Mouse (Mus musculus) heart, adult 2 months (tissue): ENCODE results near the gene Fabp7. TPM values are rescaled to one million over a fixed set of nuclear protein-coding genes. Genes with fewer than 3 reads are reported as not detected.

Experiments used
- DNase-seq, 2 experiments: peaks; one replicate each; pipeline ENCODE4 v3.0.0; 2021
- H3K27ac ChIP-seq: fragments of 200-600 bp; 2 replicates; pipeline ENCODE4 v1.8.1; 2022
- H3K27me3 ChIP-seq: fragments of 200-500 bp; 2 replicates; pipeline ENCODE4 v1.6.1; 2012; ENCODE audit warnings: mild to moderate bottlenecking, low read length, inconsistent platforms, mixed read lengths; ENCODE audit not compliant: control insufficient read depth, insufficient read depth
- H3K36me3 ChIP-seq: fragments of 200-500 bp; 2 replicates; pipeline ENCODE4 v1.6.1; 2012; ENCODE audit warnings: low read length, inconsistent platforms; ENCODE audit not compliant: control insufficient read depth, insufficient read depth
- H3K4me1 ChIP-seq: fragments of 200-500 bp; 2 replicates; pipeline ENCODE4 v1.6.1; 2011; ENCODE audit warnings: low read length; ENCODE audit not compliant: control insufficient read depth, insufficient read depth
- H3K4me3 ChIP-seq: fragments of 200-600 bp; 2 replicates; pipeline ENCODE4 v1.8.1; 2022
- H3K79me2 ChIP-seq: fragments of 200-500 bp; replicated peaks from 2 replicates; pipeline ENCODE4 v1.6.1; 2012; ENCODE audit warnings: mild to moderate bottlenecking, inconsistent platforms, low read length, moderate library complexity, mixed read lengths; ENCODE audit not compliant: control insufficient read depth, insufficient read depth
- H3K9ac ChIP-seq: fragments of 200-500 bp; 2 replicates; pipeline ENCODE4 v1.6.1; 2012; ENCODE audit warnings: low read depth, mild to moderate bottlenecking, control low read depth, inconsistent platforms, low read length, mixed read lengths
- CTCF ChIP-seq: fragments of 200-600 bp; IDR thresholded peaks from 2 replicates; pipeline ENCODE4 v1.8.1; 2022; ENCODE audit warnings: antibody characterized with exemption, mild to moderate bottlenecking, moderate library complexity
- EP300 ChIP-seq: fragments of 200-500 bp; IDR thresholded peaks from 2 replicates; pipeline ENCODE4 v1.6.1; 2011; ENCODE audit warnings: low read depth, low read length, control low read depth; ENCODE audit not compliant: insufficient read depth
- POLR2A ChIP-seq: fragments of 200-500 bp; IDR thresholded peaks from 2 replicates; pipeline ENCODE4 v1.6.1; 2011; ENCODE audit warnings: mild to moderate bottlenecking, low read depth, low read length, control low read depth; ENCODE audit not compliant: insufficient read depth
- WGBS: fragments of 180-500 bp; shearing (Covaris S2); methylation state at CpG from one replicate; pipeline ENCODE4 v1.1.7; 2018; 5-methylcytosine and 5-hydroxymethylcytosine counted together
- intact Hi-C: fragments of 180-260 bp; cut with DNase I; formaldehyde crosslinking; loops from one replicate; pipeline ENCODE4 v1.15.1; 2025
- long read RNA-seq: library from polyadenylated mRNA; stranded (forward); transcript quantifications from one replicate; pipeline ENCODE4 v2.0.0, GENCODE M21; 2021
- polyA plus RNA-seq: library from polyadenylated mRNA; depleted of rRNA; stranded (reverse); fragments of >200 nt; gene quantifications from 2 replicates; pipeline ENCODE4 v1.2.3, GENCODE M21; 2012; rRNA removed
- total RNA-seq, 2 experiments: library from RNA; stranded (reverse); gene quantifications; 2 replicates each; pipeline ENCODE4 v1.2.3; 2021

Gene Fabp7
- under 1 TPM; 0.59 to 0.73 TPM for total RNA-seq
- 0.74 and 1.4 TPM in 2 replicates for polyA plus RNA-seq
- long read RNA-seq, partial matches to known transcripts: 0 of 2 reads
- long read RNA-seq, other reads (novel, unspliced or antisense): 0 of 2 reads

- TF ChIP-seq POLR2A (no peak), CTCF (no peak), EP300 (no peak)
- Histone ChIP-seq H3K4me1 (no peaks in the 10 kb centered on the region), H3K79me2 (no peaks in the 10 kb centered on the region), H3K27ac (no peak within 1 kb of the TSS), H3K4me3 (no peak within 1 kb of the TSS), H3K9ac (no peak within 1 kb of the TSS), H3K36me3 (no peaks in the 10 kb centered on the region), H3K27me3 (no peaks in the 10 kb centered on the region)
- WGBS: 37% methylated on average over 7 of the region's 7 CpGs
- intact Hi-C loops: no loop called here
- DNase-seq: no peak
These were observed at the start of gene Fabp7 for GRCm38 (mm10) chr10:57784876-57785150. TSS of gene Fabp7 (plus strand) at chr10:57784881.

DNA sequence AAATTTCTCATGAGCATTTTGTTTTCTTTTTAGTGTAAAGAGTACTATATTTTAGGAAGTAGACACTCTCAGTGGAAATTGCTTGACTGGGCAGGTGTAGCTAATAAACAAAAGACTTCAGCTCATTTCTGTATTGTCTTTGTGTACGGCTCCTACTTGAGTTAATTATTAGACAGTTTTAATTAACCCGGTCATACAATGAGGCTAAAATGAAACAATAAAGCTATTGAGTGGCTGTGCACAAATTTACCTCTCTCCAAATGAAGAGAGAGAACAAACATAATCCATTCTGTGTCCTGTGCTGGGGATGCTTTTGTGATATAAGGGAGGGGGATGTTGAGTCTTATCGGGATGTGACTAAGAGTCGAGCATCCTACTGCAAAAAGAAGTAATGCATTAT, 43.9 kb upstream of the Fabp7 start:
- DNase-seq: no peak
- Histone ChIP-seq H3K79me2 (no peaks in the 10 kb centered on the region), H3K9ac (no peak overlapping the region), H3K27me3 (no peaks in the 10 kb centered on the region), H3K4me3 (no peak overlapping the region), H3K36me3 (no peaks in the 10 kb centered on the region), H3K4me1 (no peaks in the 10 kb centered on the region), H3K27ac (no peak overlapping the region)
- TF ChIP-seq EP300 (no peak), POLR2A (no peak), CTCF (no peak)
- intact Hi-C loops: loop anchor here (5.0 kb wide), 1 partner anchor 278 kb away; no protein-coding TSS in a partner anchor
- WGBS: 77% methylated on average over 4 of the region's 4 CpGs

GRCm38 (mm10) chr10:57741351-57741750, 43.3 kb upstream of the Fabp7 start:
- no peak for DNase-seq
- TF ChIP-seq POLR2A (no peak), CTCF (no peak), EP300 (no peak)
- no peak overlapping the region for H3K4me3 ChIP-seq
- H3K36me3 ChIP-seq: no peaks in the 10 kb centered on the region
- H3K9ac ChIP-seq: no peak overlapping the region
- intact Hi-C loops: loop anchor here (5.0 kb wide), 1 partner anchor 279 kb away; no protein-coding TSS in a partner anchor
- no peaks in the 10 kb centered on the region for H3K27me3 ChIP-seq
- H3K4me1 ChIP-seq: no peaks in the 10 kb centered on the region
- no peak overlapping the region for H3K27ac ChIP-seq
- no peaks in the 10 kb centered on the region for H3K79me2 ChIP-seq
- 74% methylated on average over 2 of the region's 2 CpGs for WGBS

- no peak for DNase-seq
- intact Hi-C loops: loop anchor here (1.0 to 5.0 kb wide), 3 partner anchors 52 to 281 kb away; no protein-coding TSS in a partner anchor
- Histone ChIP-seq H3K4me1 (no peaks in the 10 kb centered on the region), H3K4me3 (no peak overlapping the region), H3K27ac (no peak overlapping the region), H3K27me3 (no peaks in the 10 kb centered on the region), H3K9ac (no peak overlapping the region), H3K79me2 (no peaks in the 10 kb centered on the region), H3K36me3 (no peaks in the 10 kb centered on the region)
- no peak for TF ChIP-seq CTCF
- no peak for TF ChIP-seq EP300
- no peak for TF ChIP-seq POLR2A
- WGBS: 68% methylated on average over 7 of the region's 7 CpGs
These were observed 41.6 kb upstream of the Fabp7 start for GRCm38 (mm10) chr10:57743045-57743444.

- Histone ChIP-seq H3K9ac (peak overlapping the region; percentile 73; the same call in 1 of the 2 replicates), H3K27ac (no peak overlapping the region), H3K4me1 (no peaks in the 10 kb centered on the region), H3K4me3 (peak overlapping the region; percentile 46), H3K79me2 (no peaks in the 10 kb centered on the region), H3K27me3 (no peaks in the 10 kb centered on the region), H3K36me3 (no peaks in the 10 kb centered on the region)
- WGBS: 2% methylated on average over 6 of the region's 6 CpGs
- DNase-seq: peak; percentile 39 to 52
- intact Hi-C loops: loop anchor here (1.0 to 5.0 kb wide), 3 partner anchors 52 to 281 kb away; no protein-coding TSS in a partner anchor
- no peak for TF ChIP-seq POLR2A
- peak; percentile 75 for TF ChIP-seq CTCF
- TF ChIP-seq EP300: no peak
These were observed 41.1 kb upstream of the Fabp7 start for GRCm38 (mm10) chr10:57743606-57744016.

DNA sequence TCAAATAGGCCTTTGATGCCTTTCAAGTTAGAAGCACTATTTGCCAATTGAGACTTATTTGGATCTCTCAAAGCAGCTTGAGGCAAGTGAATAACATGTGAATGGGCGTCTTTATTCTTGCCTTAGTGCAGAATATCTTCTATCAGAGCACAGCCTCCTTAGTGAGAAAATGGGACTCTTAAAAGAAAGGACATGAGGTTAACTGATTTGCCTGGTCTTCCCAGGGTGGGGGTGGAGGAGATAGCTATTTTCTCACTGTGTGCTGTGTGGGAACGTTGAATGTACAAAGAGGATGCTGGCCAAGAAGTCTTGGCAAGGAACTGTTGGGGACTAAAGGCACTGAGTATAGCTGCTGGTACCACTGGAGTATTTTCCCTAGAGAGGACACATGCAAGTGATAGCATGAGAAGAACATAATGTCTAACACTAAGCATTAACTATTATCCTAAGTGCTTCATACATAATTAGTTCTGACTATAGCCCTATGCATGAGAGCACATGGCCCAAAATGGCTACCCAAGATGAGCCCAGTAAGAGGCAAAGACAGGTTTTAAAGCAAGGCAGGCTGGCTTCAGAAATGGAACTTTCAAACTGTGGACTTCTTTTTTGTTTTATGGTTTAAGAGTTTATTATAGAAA, 40.4 kb upstream of the Fabp7 start:
- H3K4me1 ChIP-seq: no peaks in the 10 kb centered on the region
- 24% methylated on average over 2 of the region's 2 CpGs for WGBS
- H3K9ac ChIP-seq: no peak overlapping the region
- DNase-seq: no peak
- H3K4me3 ChIP-seq: no peak overlapping the region
- TF ChIP-seq CTCF (no peak), POLR2A (no peak), EP300 (no peak)
- no peaks in the 10 kb centered on the region for H3K36me3 ChIP-seq
- no peaks in the 10 kb centered on the region for H3K79me2 ChIP-seq
- no peaks in the 10 kb centered on the region for H3K27me3 ChIP-seq
- intact Hi-C loops: loop anchor here (5.0 kb wide), 1 partner anchor 282 kb away; no protein-coding TSS in a partner anchor
- H3K27ac ChIP-seq: no peak overlapping the region
